8 mouse cellular contexts compared by ENCODE assay signal in the genomic region with DNA sequence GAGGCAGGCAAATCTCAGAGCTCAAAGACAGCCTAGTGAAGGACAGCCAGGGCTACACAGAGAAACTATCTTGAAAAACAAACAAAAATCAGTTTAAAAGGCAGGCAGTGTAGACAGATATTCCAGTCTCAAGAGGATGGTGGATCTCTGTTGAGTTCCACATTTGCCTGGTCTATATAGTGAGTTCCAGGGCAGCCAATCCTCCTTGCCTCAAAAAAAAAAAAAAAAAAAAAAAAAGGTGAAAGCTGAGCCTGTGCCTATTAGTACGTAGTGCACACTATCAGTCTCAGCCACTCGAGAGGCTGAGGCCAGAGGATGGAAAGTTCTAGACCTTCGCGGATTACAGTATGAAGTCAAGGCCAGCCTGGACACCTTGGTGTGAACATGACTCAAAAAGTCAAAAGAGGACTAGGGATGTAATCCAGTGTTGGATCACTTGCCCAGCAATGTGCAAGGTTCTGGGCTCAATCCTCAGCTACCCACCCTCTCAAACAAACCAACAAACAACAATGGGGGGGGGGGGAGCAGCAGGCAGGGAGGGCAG. TPM values are rescaled to one million over a fixed set of nuclear protein-coding genes. Genes with fewer than 3 reads are reported as not detected.
A peak's percentile ranks its signal among the peaks of the same experiment; 100 is the strongest.
DNase-seq lines count a peak whose midpoint lies in the region; ATAC-seq and TF ChIP-seq lines count a peak whose summit lies in the region.

No protein-coding gene starts in this region.

- H3K9ac ChIP-seq in lung, embryonic 14.5 days: peak overlapping the region; percentile 100
- peak overlapping the region; percentile 97 for H3K9ac ChIP-seq in limb, embryonic 14.5 days (ENCODE audit: low read depth, low read length, severe bottlenecking)
- H3K9ac ChIP-seq in neural tube, embryonic 15.5 days (replicated peaks): peak overlapping the region; percentile 97

- H3K27me3 ChIP-seq in lung, embryonic 14.5 days (ENCODE audit: insufficient read depth, low read length): no peaks in the 10 kb centered on the region
- no peaks in the 10 kb centered on the region for H3K27me3 ChIP-seq in limb, embryonic 14.5 days (ENCODE audit: control insufficient read depth, insufficient read depth, low read length)
- H3K27me3 ChIP-seq in neural tube, embryonic 15.5 days (replicated peaks): no peaks in the 10 kb centered on the region

- peak; percentile 52 for DNase-seq in lung, embryonic 14.5 days
- DNase-seq in lung, postnatal 10 days: no peak
- peak; percentile 8 for DNase-seq in adrenal gland, postnatal 25 days
- peak; percentile 11 for DNase-seq in limb, embryonic 14.5 days (ENCODE audit: low spot score)
- DNase-seq in gastrocnemius, postnatal 10 days: no peak
- no peak for DNase-seq in T-cell, adult 2 months (ENCODE audit: low spot score)

- 7% methylated on average over 4 of the region's 4 CpGs for WGBS in lung, embryonic 14.5 days
- WGBS in limb, embryonic 14.5 days: 14% methylated on average over 4 of the region's 4 CpGs
- WGBS in neural tube, embryonic 15.5 days: 10% methylated on average over 4 of the region's 4 CpGs

- H3K36me3 ChIP-seq in lung, embryonic 14.5 days (ENCODE audit: insufficient read depth): peaks cover 19% of the 10 kb centered on the region
- H3K36me3 ChIP-seq in limb, embryonic 14.5 days (ENCODE audit: control insufficient read depth, insufficient read depth, low read length): peaks cover 20% of the 10 kb centered on the region
- H3K36me3 ChIP-seq in neural tube, embryonic 15.5 days: peaks cover 6% of the 10 kb centered on the region; the same call in 1 of the 2 replicates

- no peak for TF ChIP-seq POLR2A in limb, embryonic 14.5 days (IDR thresholded peaks at IDR 0.05; ENCODE audit: borderline replicate concordance, extremely low read depth, insufficient read depth, insufficient read length)

- H3K4me2 ChIP-seq in lung, embryonic 14.5 days: peak overlapping the region; percentile 78
- H3K4me2 ChIP-seq in limb, embryonic 14.5 days (replicated peaks; ENCODE audit: low read depth, low read length, severe bottlenecking): peak overlapping the region; percentile 74
- H3K4me2 ChIP-seq in neural tube, embryonic 15.5 days: peak overlapping the region; percentile 61

- H3K27ac ChIP-seq in lung, embryonic 14.5 days (ENCODE audit: low read depth): peak overlapping the region; percentile 99
- peak overlapping the region; percentile 97 for H3K27ac ChIP-seq in limb, embryonic 14.5 days (replicated peaks; ENCODE audit: low read depth, low read length)
- H3K27ac ChIP-seq in neural tube, embryonic 15.5 days (replicated peaks): peak overlapping the region; percentile 95

- no peak for TF ChIP-seq CTCF in lung, embryonic 14.5 days (IDR thresholded peaks at IDR 0.05; ENCODE audit: low read depth)

- ATAC-seq in lung, embryonic 14.5 days (ENCODE audit: insufficient read depth): peak; percentile 7
- ATAC-seq in erythroid progenitor cell, adult 5-6 weeks (replicated peaks; ENCODE audit: low FRiP score, poor library complexity, severe bottlenecking): peak; percentile 28; the same call in 1 of the 2 replicates
- ATAC-seq in limb, embryonic 14.5 days (ENCODE audit: low FRiP score, low read depth): no peak
- 0 out of 2 replicates have a peak, but pooled peaks have one; percentile 1 for ATAC-seq in neural tube, embryonic 15.5 days (ENCODE audit: low FRiP score)

- peaks cover 4% of the 10 kb centered on the region; the same call in 1 of the 2 replicates for H3K4me1 ChIP-seq in lung, embryonic 14.5 days (ENCODE audit: insufficient read depth)
- peaks cover 18% of the 10 kb centered on the region for H3K4me1 ChIP-seq in limb, embryonic 14.5 days (ENCODE audit: control insufficient read depth, insufficient read depth, low read length)
- H3K4me1 ChIP-seq in neural tube, embryonic 15.5 days: peaks cover 41% of the 10 kb centered on the region

- H3K4me3 ChIP-seq in lung, embryonic 14.5 days (ENCODE audit: low read depth, low read length): peak overlapping the region; percentile 99
- peak overlapping the region; percentile 66 for H3K4me3 ChIP-seq in limb, embryonic 14.5 days (replicated peaks; ENCODE audit: low read length)
- H3K4me3 ChIP-seq in neural tube, embryonic 15.5 days (replicated peaks): peak overlapping the region; percentile 98

- H3K9me3 ChIP-seq in lung, embryonic 14.5 days (ENCODE audit: low read depth, low read length): no peaks in the 10 kb centered on the region
- no peaks in the 10 kb centered on the region for H3K9me3 ChIP-seq in limb, embryonic 14.5 days (ENCODE audit: control insufficient read depth, low read length)
- no peaks in the 10 kb centered on the region for H3K9me3 ChIP-seq in neural tube, embryonic 15.5 days (replicated peaks)

RNA-seq across cellular contexts. Expression of a gene that starts 0.7 kb away (rescaled TPM):
- polyA plus RNA-seq in lung, embryonic 14.5 days (2014; fragmentation: Nextera tagmentation; extraction: Ambion mirVana): 628 and 649 TPM in 2 replicates
- total RNA-seq in adrenal gland, postnatal 25 days (2021): 377 and 379 TPM in 2 replicates
- 95.9 and 112 TPM in 2 replicates for total RNA-seq in erythroid progenitor cell, adult 5-6 weeks (2015; ENCODE audit: low replicate concordance)
- 73.1 and 88.2 TPM in 2 replicates for total RNA-seq in erythroid progenitor cell, adult 5-6 weeks (2017; ENCODE audit: low replicate concordance)
- polyA plus RNA-seq in limb, embryonic 14.5 days (2012; rRNA removed): 395 and 416 TPM in 2 replicates
- polyA plus RNA-seq in limb, embryonic 14.5 days (2014; fragmentation: Nextera tagmentation; extraction: Ambion mirVana): 523 and 526 TPM in 2 replicates
- 400 and 471 TPM in 2 replicates for polyA plus RNA-seq in neural tube, embryonic 15.5 days (2015; fragmentation: Nextera tagmentation; extraction: Ambion mirVana)
- total RNA-seq in gastrocnemius, postnatal 10 days (2021): 100 to 1,000 TPM; 106 to 133 TPM

RNA-seq across cellular contexts. Expression of a gene that starts 0.7 kb away (rescaled TPM):
- polyA plus RNA-seq in lung, embryonic 14.5 days (2014; fragmentation: Nextera tagmentation; extraction: Ambion mirVana): 2.0 and 2.6 TPM in 2 replicates
- 2.3 and 4.0 TPM in 2 replicates for total RNA-seq in adrenal gland, postnatal 25 days (2021)
- not detected in 2 replicates for total RNA-seq in erythroid progenitor cell, adult 5-6 weeks (2015; ENCODE audit: low replicate concordance)
- not detected in 2 replicates for total RNA-seq in erythroid progenitor cell, adult 5-6 weeks (2017; ENCODE audit: low replicate concordance)
- 4.1 and 4.8 TPM in 2 replicates for polyA plus RNA-seq in limb, embryonic 14.5 days (2012; rRNA removed)
- 1.7 and 2.9 TPM in 2 replicates for polyA plus RNA-seq in limb, embryonic 14.5 days (2014; fragmentation: Nextera tagmentation; extraction: Ambion mirVana)
- 3.0 and 5.7 TPM in 2 replicates for polyA plus RNA-seq in neural tube, embryonic 15.5 days (2015; fragmentation: Nextera tagmentation; extraction: Ambion mirVana)
- total RNA-seq in gastrocnemius, postnatal 10 days (2021): 1 to 10 TPM; 1.7 to 2.0 TPM

RNA-seq across cellular contexts. Expression of a gene that starts 25.9 kb away (rescaled TPM):
- polyA plus RNA-seq in lung, embryonic 14.5 days (2014; fragmentation: Nextera tagmentation; extraction: Ambion mirVana): 0.24 TPM in 1 of 2 replicates, not detected in the other
- not detected in 2 replicates for total RNA-seq in adrenal gland, postnatal 25 days (2021)
- 0.36 TPM in 1 of 2 replicates, not detected in the other for total RNA-seq in erythroid progenitor cell, adult 5-6 weeks (2015; ENCODE audit: low replicate concordance)
- total RNA-seq in erythroid progenitor cell, adult 5-6 weeks (2017; ENCODE audit: low replicate concordance): not detected in 2 replicates
- polyA plus RNA-seq in limb, embryonic 14.5 days (2012; rRNA removed): 0.01 TPM in 2 replicates
- polyA plus RNA-seq in limb, embryonic 14.5 days (2014; fragmentation: Nextera tagmentation; extraction: Ambion mirVana): not detected in 2 replicates
- not detected in 2 replicates for polyA plus RNA-seq in neural tube, embryonic 15.5 days (2015; fragmentation: Nextera tagmentation; extraction: Ambion mirVana)
- not detected for total RNA-seq in gastrocnemius, postnatal 10 days (2021)

RNA-seq across cellular contexts. Expression of a gene that starts 31.2 kb away (rescaled TPM):
- 9.0 and 10.4 TPM in 2 replicates for polyA plus RNA-seq in lung, embryonic 14.5 days (2014; fragmentation: Nextera tagmentation; extraction: Ambion mirVana)
- total RNA-seq in adrenal gland, postnatal 25 days (2021): 0.49 TPM in 1 of 2 replicates, not detected in the other
- 1.4 TPM in 1 of 2 replicates, not detected in the other for total RNA-seq in erythroid progenitor cell, adult 5-6 weeks (2015; ENCODE audit: low replicate concordance)
- not detected in 2 replicates for total RNA-seq in erythroid progenitor cell, adult 5-6 weeks (2017; ENCODE audit: low replicate concordance)
- 3.0 and 4.8 TPM in 2 replicates for polyA plus RNA-seq in limb, embryonic 14.5 days (2012; rRNA removed)
- 6.3 and 8.2 TPM in 2 replicates for polyA plus RNA-seq in limb, embryonic 14.5 days (2014; fragmentation: Nextera tagmentation; extraction: Ambion mirVana)
- polyA plus RNA-seq in neural tube, embryonic 15.5 days (2015; fragmentation: Nextera tagmentation; extraction: Ambion mirVana): 2.6 and 3.6 TPM in 2 replicates
- total RNA-seq in gastrocnemius, postnatal 10 days (2021): not detected

RNA-seq across cellular contexts. Expression of a gene that starts 36.1 kb away (rescaled TPM):
- 488 and 525 TPM in 2 replicates for polyA plus RNA-seq in lung, embryonic 14.5 days (2014; fragmentation: Nextera tagmentation; extraction: Ambion mirVana)
- 351 and 386 TPM in 2 replicates for total RNA-seq in adrenal gland, postnatal 25 days (2021)
- 89.4 and 100 TPM in 2 replicates for total RNA-seq in erythroid progenitor cell, adult 5-6 weeks (2015; ENCODE audit: low replicate concordance)
- total RNA-seq in erythroid progenitor cell, adult 5-6 weeks (2017; ENCODE audit: low replicate concordance): 55.3 and 77.3 TPM in 2 replicates
- polyA plus RNA-seq in limb, embryonic 14.5 days (2012; rRNA removed): 459 and 792 TPM in 2 replicates
- 635 and 646 TPM in 2 replicates for polyA plus RNA-seq in limb, embryonic 14.5 days (2014; fragmentation: Nextera tagmentation; extraction: Ambion mirVana)
- polyA plus RNA-seq in neural tube, embryonic 15.5 days (2015; fragmentation: Nextera tagmentation; extraction: Ambion mirVana): 297 and 319 TPM in 2 replicates
- 100 to 1,000 TPM; 375 to 398 TPM for total RNA-seq in gastrocnemius, postnatal 10 days (2021)

Comparison
In these comparisons a context has a peak if more than half of its experiments do, and no peak if none do; other contexts are left out.
1. DNase-seq: peak in lung, embryonic 14.5 days (single experiment), adrenal gland, postnatal 25 days (single experiment) and limb, embryonic 14.5 days (single experiment); none in lung, postnatal 10 days (single experiment), gastrocnemius, postnatal 10 days (single experiment) and T-cell, adult 2 months (single experiment).
2. Peak in every context shown above with its lines, with median percentiles within 50 percentile points of each other: H3K27ac ChIP-seq, H3K4me2 ChIP-seq, H3K4me3 ChIP-seq and H3K9ac ChIP-seq.